Mouse (Mus musculus) thymus, adult 2 months (tissue): ENCODE data around the gene Ankrd50. TPM values are rescaled to one million over a fixed set of nuclear protein-coding genes. Genes with fewer than 3 reads are reported as not detected.

Experiments used
- DNase-seq: peaks from one replicate; pipeline ENCODE4 v3.0.0; 2021
- H3K27ac ChIP-seq: fragments of 200-500 bp; 2 replicates; pipeline ENCODE4 v1.5.1; 2012; ENCODE audit warnings: low read length, control low read depth; ENCODE audit not compliant: control insufficient read depth, insufficient read depth
- H3K27me3 ChIP-seq: fragments of 200-500 bp; 2 replicates; pipeline ENCODE4 v1.6.1; 2012; ENCODE audit warnings: mild to moderate bottlenecking, low read length, moderate library complexity, mixed read lengths; ENCODE audit not compliant: control insufficient read depth, insufficient read depth
- H3K36me3 ChIP-seq: fragments of 200-500 bp; 2 replicates; pipeline ENCODE4 v1.6.1; 2012; ENCODE audit warnings: mild to moderate bottlenecking, low read length, moderate library complexity; ENCODE audit not compliant: control insufficient read depth, insufficient read depth
- H3K4me1 ChIP-seq: fragments of 200-500 bp; replicated peaks from 2 replicates; pipeline ENCODE4 v1.6.1; 2012; ENCODE audit warnings: low read length; ENCODE audit not compliant: control insufficient read depth, insufficient read depth
- H3K4me3 ChIP-seq: fragments of 200-500 bp; 2 replicates; pipeline ENCODE4 v1.5.1; 2012; ENCODE audit warnings: mild to moderate bottlenecking, low read length, control low read depth, moderate library complexity; ENCODE audit not compliant: control insufficient read depth, insufficient read depth
- CTCF ChIP-seq: fragments of 200-500 bp; IDR thresholded peaks from 2 replicates; pipeline ENCODE4 v1.5.1; 2012; ENCODE audit warnings: mild to moderate bottlenecking, control low read depth, low read length, moderate library complexity, borderline replicate concordance; ENCODE audit not compliant: control insufficient read depth, poor library complexity, insufficient read depth; ENCODE audit errors: extremely low read depth
- POLR2A ChIP-seq: fragments of 200-500 bp; IDR thresholded peaks from 2 replicates; pipeline ENCODE4 v1.6.1; 2012; ENCODE audit warnings: mild to moderate bottlenecking, low read length, control low read depth, moderate library complexity; ENCODE audit not compliant: control insufficient read depth, poor library complexity, insufficient read depth; ENCODE audit errors: extremely low read depth
- WGBS: fragments of 180-500 bp; shearing (Covaris S2); methylation state at CpG from one replicate; pipeline ENCODE4 v1.1.7; 2018; 5-methylcytosine and 5-hydroxymethylcytosine counted together
- polyA plus RNA-seq: library from polyadenylated mRNA; depleted of rRNA; stranded (reverse); fragments of >200 nt; gene quantifications from 2 replicates; pipeline ENCODE4 v1.2.3, GENCODE M21; 2012

Ankrd50 gene
- polyA plus RNA-seq, 1 experiment: 66.0 TPM

DNA sequence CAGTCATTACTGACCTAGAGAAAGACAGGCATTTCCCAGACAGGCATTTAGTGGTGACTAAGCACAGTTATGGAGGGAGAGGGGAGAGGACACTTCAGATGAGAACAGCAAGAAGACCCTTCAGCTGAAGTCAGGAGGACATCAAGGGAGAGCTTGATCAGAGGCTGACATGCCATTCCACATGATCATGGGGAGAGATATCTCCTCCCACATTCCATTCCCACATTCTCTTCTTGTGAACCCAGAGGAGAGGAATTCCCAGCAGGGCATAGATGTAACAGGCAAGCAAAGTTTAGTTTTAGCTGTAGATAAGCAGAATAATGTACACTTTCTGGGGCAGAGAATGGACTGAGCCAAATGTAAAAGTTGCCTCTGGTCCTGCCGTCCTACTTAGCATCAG, 57.4 kb downstream of the Ankrd50 start:
- Histone ChIP-seq H3K27me3 (no peaks in the 10 kb centered on the region), H3K36me3 (no peaks in the 10 kb centered on the region), H3K4me3 (no peak overlapping the region), H3K4me1 (peaks cover 6% of the 10 kb centered on the region), H3K27ac (no peak overlapping the region)
- WGBS: 97% methylated on average over 1 of the region's 1 CpGs
- no peak for DNase-seq
- no peak for TF ChIP-seq CTCF
- TF ChIP-seq POLR2A: no peak

DNA sequence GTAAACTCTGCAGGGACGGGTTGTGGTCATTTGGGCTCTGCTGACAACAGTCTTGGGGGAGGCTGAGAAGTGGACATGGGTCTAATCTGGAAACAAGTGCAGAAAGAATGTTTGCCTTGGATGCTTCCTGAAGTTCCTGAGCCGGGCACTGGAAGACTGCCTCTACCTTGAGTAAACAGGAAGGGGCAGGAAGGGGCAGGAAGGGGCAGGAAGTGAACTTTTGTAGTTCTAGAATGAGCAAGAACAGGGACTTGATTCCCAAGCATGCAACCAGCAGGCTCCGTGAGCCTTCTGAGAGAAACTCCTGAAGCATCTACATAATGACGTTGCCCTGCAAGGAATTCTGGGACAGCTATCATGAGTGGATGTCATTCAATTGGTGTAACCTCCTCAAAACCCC, 60.7 kb downstream of the Ankrd50 start:
- no peak overlapping the region for H3K4me3 ChIP-seq
- peaks cover 3% of the 10 kb centered on the region; the same call in 1 of the 2 replicates for H3K4me1 ChIP-seq
- H3K27me3 ChIP-seq: no peaks in the 10 kb centered on the region
- 87% methylated on average over 4 of the region's 4 CpGs for WGBS
- DNase-seq: no peak
- TF ChIP-seq POLR2A (no peak), CTCF (no peak)
- no peaks in the 10 kb centered on the region for H3K36me3 ChIP-seq
- no peak overlapping the region for H3K27ac ChIP-seq

DNA sequence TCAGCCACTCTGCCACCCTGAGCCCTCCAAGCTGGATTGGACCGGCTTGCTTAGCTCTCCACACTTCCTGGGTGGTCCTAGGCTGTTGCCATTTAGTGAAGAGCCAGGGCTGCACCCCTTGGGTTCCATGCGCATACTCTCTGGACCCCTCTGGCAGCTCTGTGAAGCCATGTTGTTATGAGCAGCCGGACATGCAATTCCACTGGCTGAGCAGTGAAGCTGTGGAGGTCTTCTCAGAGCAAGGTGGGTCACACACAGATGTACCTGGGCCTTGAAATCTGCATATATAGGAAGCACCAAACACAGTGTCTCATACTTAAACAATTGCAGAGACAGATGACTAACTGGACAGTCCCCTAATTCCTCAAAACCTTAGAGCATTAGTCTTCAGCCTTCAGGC, 64.7 kb downstream of the Ankrd50 start:
- Histone ChIP-seq H3K27me3 (no peaks in the 10 kb centered on the region), H3K27ac (no peak overlapping the region), H3K4me3 (no peak overlapping the region), H3K4me1 (peaks cover 3% of the 10 kb centered on the region; the same call in 1 of the 2 replicates), H3K36me3 (no peaks in the 10 kb centered on the region)
- TF ChIP-seq CTCF (no peak), POLR2A (no peak)
- WGBS: 96% methylated on average over 3 of the region's 3 CpGs
- DNase-seq: no peak

DNA sequence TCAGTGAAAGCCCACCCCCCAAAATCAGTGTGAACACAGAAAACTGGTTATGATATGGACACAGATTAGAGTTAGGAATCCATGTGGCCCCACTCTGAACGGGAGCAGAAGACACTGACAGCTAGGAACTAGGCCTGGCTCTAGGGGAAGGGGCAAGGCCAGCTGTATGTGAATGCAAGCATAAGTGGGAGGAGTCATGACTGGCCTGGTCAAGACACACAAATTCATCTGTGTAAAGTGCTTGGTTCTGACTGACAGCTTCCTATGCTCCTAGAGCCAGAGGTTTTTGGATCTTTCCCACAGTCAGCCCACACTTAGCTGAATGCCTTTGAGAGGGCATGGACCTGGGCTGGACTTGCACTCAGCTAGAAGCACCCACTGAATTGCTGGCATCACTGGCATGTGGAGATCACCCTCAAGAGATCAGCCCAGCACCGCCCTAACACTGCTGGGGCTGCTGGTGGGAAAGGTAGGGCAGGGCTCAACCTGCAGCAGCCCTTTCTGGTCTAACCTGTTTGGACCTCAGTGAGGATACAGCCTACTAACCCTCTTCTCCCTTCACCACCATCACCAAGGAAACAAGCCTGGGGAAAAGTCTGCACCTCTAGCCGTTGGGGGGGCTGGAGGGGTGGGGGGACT, 69.2 kb downstream of the Ankrd50 start:
- 70% methylated on average over 3 of the region's 3 CpGs for WGBS
- Histone ChIP-seq H3K4me3 (no peak overlapping the region), H3K4me1 (peaks cover 3% of the 10 kb centered on the region), H3K27me3 (no peaks in the 10 kb centered on the region), H3K27ac (no peak overlapping the region), H3K36me3 (no peaks in the 10 kb centered on the region)
- TF ChIP-seq CTCF (no peak), POLR2A (no peak)
- DNase-seq: no peak
